Mouse (Mus musculus): Measurements from ENCODE around the gene Gm19935.

The Gm19935 gene

GRCm38 (mm10) chr8:90817293-90817692 is at the start of gene Gm19935:
Gm19935 (minus strand) TSS chr8:90817393.
- TF ChIP-seq CTCF (conservative IDR thresholded peaks at IDR 0.05; ENCODE audit: low read length) (no peak), POU5F1 (IDR thresholded peaks at IDR 0.05; ENCODE audit: borderline replicate concordance, low read length) (no peak), NANOG (IDR thresholded peaks at IDR 0.05; ENCODE audit: borderline replicate concordance, low read length) (no peak)

GRCm38 (mm10) chr8:90862038-90862437 is 44.8 kb upstream of the Gm19935 start:
- peaks cover 52% of the 10 kb centered on the region for H3K4me1 ChIP-seq (replicated peaks; ENCODE audit: low read depth, low read length)
- TF ChIP-seq NANOG (IDR thresholded peaks at IDR 0.05; ENCODE audit: borderline replicate concordance, low read length) = no peak
- no peaks in the 10 kb centered on the region for H3K9me3 ChIP-seq (ENCODE audit: low read length)
- H3K4me3 ChIP-seq (replicated peaks; ENCODE audit: low read length) = peak overlapping the region; percentile 23; the same call in 1 of the 2 replicates
- H3K36me3 ChIP-seq (ENCODE audit: insufficient read depth, low read length) = no peaks in the 10 kb centered on the region
- H3K27me3 ChIP-seq (ENCODE audit: insufficient read depth, low read length) = peaks cover 6% of the 10 kb centered on the region

More at GRCm38 (mm10) chr8:90817293-90817692, at the start of gene Gm19935:
- H3K27me3 ChIP-seq (ENCODE audit: insufficient read depth, low read length) = no peaks in the 10 kb centered on the region
- H3K4me1 ChIP-seq (replicated peaks; ENCODE audit: low read depth, low read length) = peaks cover 51% of the 10 kb centered on the region
- no peaks in the 10 kb centered on the region for H3K36me3 ChIP-seq (ENCODE audit: insufficient read depth, low read length)
- H3K9me3 ChIP-seq (ENCODE audit: low read length) = no peaks in the 10 kb centered on the region
- 0 out of 2 replicates have a peak within 1 kb of the TSS, but pooled peaks have one; percentile 3 for H3K4me3 ChIP-seq (replicated peaks; ENCODE audit: low read length)

- peaks cover 6% of the 10 kb centered on the region for H3K27me3 ChIP-seq (ENCODE audit: insufficient read depth, low read length)
- no peaks in the 10 kb centered on the region for H3K36me3 ChIP-seq (ENCODE audit: insufficient read depth, low read length)
- peaks cover 57% of the 10 kb centered on the region for H3K4me1 ChIP-seq (replicated peaks; ENCODE audit: low read depth, low read length)
- TF ChIP-seq CTCF (conservative IDR thresholded peaks at IDR 0.05; ENCODE audit: low read length) = no peak
- no peak for TF ChIP-seq NANOG (IDR thresholded peaks at IDR 0.05; ENCODE audit: borderline replicate concordance, low read length)
- TF ChIP-seq POU5F1 (IDR thresholded peaks at IDR 0.05; ENCODE audit: borderline replicate concordance, low read length) = no peak
- no peaks in the 10 kb centered on the region for H3K9me3 ChIP-seq (ENCODE audit: low read length)
- peak overlapping the region; percentile 23; the same call in 1 of the 2 replicates for H3K4me3 ChIP-seq (replicated peaks; ENCODE audit: low read length)
Observed at GRCm38 (mm10) chr8:90861266-90861944, 44.2 kb upstream of the Gm19935 start.

- H3K9me3 ChIP-seq (ENCODE audit: low read length) = no peaks in the 10 kb centered on the region
- peaks cover 83% of the 10 kb centered on the region for H3K4me1 ChIP-seq (replicated peaks; ENCODE audit: low read depth, low read length)
- no peaks in the 10 kb centered on the region for H3K36me3 ChIP-seq (ENCODE audit: insufficient read depth, low read length)
- TF ChIP-seq POU5F1 (IDR thresholded peaks at IDR 0.05; ENCODE audit: borderline replicate concordance, low read length) = no peak
- no peak for TF ChIP-seq CTCF (conservative IDR thresholded peaks at IDR 0.05; ENCODE audit: low read length)
- TF ChIP-seq NANOG (IDR thresholded peaks at IDR 0.05; ENCODE audit: borderline replicate concordance, low read length) = no peak
- peaks cover 8% of the 10 kb centered on the region for H3K27me3 ChIP-seq (ENCODE audit: insufficient read depth, low read length)
- H3K4me3 ChIP-seq (replicated peaks; ENCODE audit: low read length) = no peak overlapping the region
Observed at GRCm38 (mm10) chr8:90858071-90858470, 40.9 kb upstream of the Gm19935 start.

- Histone ChIP-seq H3K9me3 (ENCODE audit: low read length) (no peaks in the 10 kb centered on the region), H3K36me3 (ENCODE audit: insufficient read depth, low read length) (no peaks in the 10 kb centered on the region), H3K4me1 (replicated peaks; ENCODE audit: low read depth, low read length) (peaks cover 86% of the 10 kb centered on the region), H3K27me3 (ENCODE audit: insufficient read depth, low read length) (peaks cover 10% of the 10 kb centered on the region), H3K4me3 (replicated peaks; ENCODE audit: low read length) (no peak overlapping the region; the same call in 1 of the 2 replicates)
- TF ChIP-seq CTCF (conservative IDR thresholded peaks at IDR 0.05; ENCODE audit: low read length) (no peak), NANOG (IDR thresholded peaks at IDR 0.05; ENCODE audit: borderline replicate concordance, low read length) (peak; percentile 72; the same call in 1 of the 2 replicates), POU5F1 (IDR thresholded peaks at IDR 0.05; ENCODE audit: borderline replicate concordance, low read length) (no peak)
Observed at GRCm38 (mm10) chr8:90856952-90857351, 39.8 kb upstream of the Gm19935 start.

GRCm38 (mm10) chr8:90856171-90856570 is 39.0 kb upstream of the Gm19935 start:
- H3K9me3 ChIP-seq (ENCODE audit: low read length) = no peaks in the 10 kb centered on the region
- no peak for TF ChIP-seq NANOG (IDR thresholded peaks at IDR 0.05; ENCODE audit: borderline replicate concordance, low read length)
- no peak for TF ChIP-seq POU5F1 (IDR thresholded peaks at IDR 0.05; ENCODE audit: borderline replicate concordance, low read length)
- TF ChIP-seq CTCF (conservative IDR thresholded peaks at IDR 0.05; ENCODE audit: low read length) = no peak
- no peak overlapping the region for H3K4me3 ChIP-seq (replicated peaks; ENCODE audit: low read length)
- H3K36me3 ChIP-seq (ENCODE audit: insufficient read depth, low read length) = no peaks in the 10 kb centered on the region
- peaks cover 10% of the 10 kb centered on the region for H3K27me3 ChIP-seq (ENCODE audit: insufficient read depth, low read length)
- H3K4me1 ChIP-seq (replicated peaks; ENCODE audit: low read depth, low read length) = peaks cover 86% of the 10 kb centered on the region

- H3K4me1 ChIP-seq (replicated peaks; ENCODE audit: low read depth, low read length) = peaks cover 95% of the 10 kb centered on the region
- no peak for TF ChIP-seq NANOG (IDR thresholded peaks at IDR 0.05; ENCODE audit: borderline replicate concordance, low read length)
- TF ChIP-seq POU5F1 (IDR thresholded peaks at IDR 0.05; ENCODE audit: borderline replicate concordance, low read length) = no peak
- TF ChIP-seq CTCF (conservative IDR thresholded peaks at IDR 0.05; ENCODE audit: low read length) = no peak
Observed at GRCm38 (mm10) chr8:90854671-90855161, 37.5 kb upstream of the Gm19935 start.

GRCm38 (mm10) chr8:90853971-90854670 is 36.9 kb upstream of the Gm19935 start:
- peaks cover 18% of the 10 kb centered on the region for H3K27me3 ChIP-seq (ENCODE audit: insufficient read depth, low read length)
- H3K9me3 ChIP-seq (ENCODE audit: low read length) = no peaks in the 10 kb centered on the region
- H3K36me3 ChIP-seq (ENCODE audit: insufficient read depth, low read length) = 0 out of 2 replicates have a peak, but pooled peaks cover 4% of the 10 kb centered on the region
- H3K4me3 ChIP-seq (replicated peaks; ENCODE audit: low read length) = peak overlapping the region; percentile 65
- no peak for TF ChIP-seq NANOG (IDR thresholded peaks at IDR 0.05; ENCODE audit: borderline replicate concordance, low read length)
- no peak for TF ChIP-seq CTCF (conservative IDR thresholded peaks at IDR 0.05; ENCODE audit: low read length)
- no peak for TF ChIP-seq POU5F1 (IDR thresholded peaks at IDR 0.05; ENCODE audit: borderline replicate concordance, low read length)
- peaks cover 95% of the 10 kb centered on the region for H3K4me1 ChIP-seq (replicated peaks; ENCODE audit: low read depth, low read length)

More at GRCm38 (mm10) chr8:90854671-90855161, 37.5 kb upstream of the Gm19935 start:
- Histone ChIP-seq H3K4me3 (replicated peaks; ENCODE audit: low read length) (peak overlapping the region; percentile 65), H3K36me3 (ENCODE audit: insufficient read depth, low read length) (no peaks in the 10 kb centered on the region), H3K27me3 (ENCODE audit: insufficient read depth, low read length) (peaks cover 16% of the 10 kb centered on the region), H3K9me3 (ENCODE audit: low read length) (no peaks in the 10 kb centered on the region)
